Mouse (Mus musculus) kidney, postnatal 25 days (tissue): Measurements from ENCODE around the gene Noa1.
A peak's percentile ranks its signal among the peaks of the same experiment; 100 is the strongest.

Source experiments
- DNase-seq, 2 experiments: peaks; one replicate each; pipeline ENCODE4 v3.0.0; 2021; ENCODE audit warnings: mixed read lengths in 2 of 2

Noa1 gene

DNA sequence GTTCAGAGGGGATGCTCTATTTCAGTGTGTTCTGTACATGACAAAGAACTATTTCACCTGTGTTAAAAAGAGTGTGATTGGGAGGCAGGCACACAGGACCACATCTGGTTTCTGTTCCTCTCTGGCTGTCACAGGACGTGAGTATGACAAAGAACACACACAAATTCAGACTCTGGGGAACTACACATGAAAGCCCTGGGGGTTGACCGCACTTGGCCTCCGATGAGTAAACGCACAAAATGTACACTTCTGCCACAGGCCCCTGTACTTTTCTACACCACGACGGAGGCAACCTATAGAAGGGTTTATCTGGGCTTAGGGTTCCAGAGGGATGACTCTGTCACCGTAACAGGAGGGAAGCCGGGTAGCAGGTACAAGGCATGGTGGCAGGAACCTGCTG is 20.2 kb downstream of the Noa1 start:
- DNase-seq = no peak

DNA sequence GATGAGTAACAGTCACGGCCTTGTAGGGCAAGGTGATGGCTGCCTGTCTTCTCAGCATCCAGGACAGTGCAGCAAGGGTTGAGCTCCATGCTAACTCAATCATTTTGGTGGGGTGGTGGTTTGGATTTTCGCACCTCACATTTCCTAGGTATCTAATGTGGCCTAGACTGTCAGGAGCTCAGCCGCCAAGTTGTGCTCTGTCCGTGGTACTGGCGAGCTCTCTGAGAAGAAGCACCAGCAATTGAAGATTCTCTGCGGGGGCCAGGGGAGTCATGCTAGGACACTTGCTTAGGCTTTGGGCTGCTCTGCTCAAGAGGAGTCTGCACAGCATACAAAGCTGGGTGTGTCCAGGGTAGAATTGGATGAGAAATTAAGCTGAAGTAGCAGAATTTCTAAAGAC is 22.0 kb downstream of the Noa1 start:
- DNase-seq = no peak

DNA sequence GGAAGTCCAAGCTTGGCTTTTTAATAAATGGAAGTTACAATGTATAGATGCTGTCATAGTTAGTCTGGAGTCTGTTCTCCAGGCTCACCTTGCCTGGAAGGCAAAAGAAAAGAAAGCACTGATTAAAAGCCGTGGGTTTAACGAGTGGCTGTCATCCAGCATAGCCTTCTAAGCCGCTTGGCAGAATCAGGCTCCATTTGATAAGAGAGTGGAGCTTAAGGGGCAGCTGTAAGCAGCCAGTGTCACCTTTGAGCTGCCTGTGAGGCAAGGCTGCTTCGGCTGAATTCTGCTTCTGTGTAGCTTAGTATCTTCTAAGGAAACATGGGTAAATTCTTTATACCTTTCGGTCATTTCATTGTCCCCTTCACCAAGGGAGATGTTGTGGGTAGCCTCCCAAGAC is 23.0 kb downstream of the Noa1 start:
- no peak for DNase-seq

DNA sequence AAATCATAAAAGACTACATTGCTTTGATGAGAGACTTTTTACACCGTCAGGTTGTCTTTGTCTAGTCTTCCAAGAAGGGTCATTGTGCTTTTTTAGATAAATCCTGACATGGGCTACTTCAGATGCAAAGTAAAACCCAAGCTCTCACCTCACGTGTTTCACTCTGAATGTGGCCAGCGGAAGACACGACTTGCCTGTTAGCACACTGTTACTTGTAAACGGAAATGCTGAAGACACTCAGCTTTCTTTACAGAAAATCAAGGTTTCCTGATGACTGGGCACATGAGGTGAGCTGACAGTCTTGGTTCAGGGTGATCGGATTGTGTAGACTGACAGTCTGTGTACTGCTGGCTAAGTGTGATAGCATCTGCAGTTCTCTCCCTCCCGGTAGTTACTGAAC is 24.2 kb downstream of the Noa1 start:
- no peak for DNase-seq

DNA sequence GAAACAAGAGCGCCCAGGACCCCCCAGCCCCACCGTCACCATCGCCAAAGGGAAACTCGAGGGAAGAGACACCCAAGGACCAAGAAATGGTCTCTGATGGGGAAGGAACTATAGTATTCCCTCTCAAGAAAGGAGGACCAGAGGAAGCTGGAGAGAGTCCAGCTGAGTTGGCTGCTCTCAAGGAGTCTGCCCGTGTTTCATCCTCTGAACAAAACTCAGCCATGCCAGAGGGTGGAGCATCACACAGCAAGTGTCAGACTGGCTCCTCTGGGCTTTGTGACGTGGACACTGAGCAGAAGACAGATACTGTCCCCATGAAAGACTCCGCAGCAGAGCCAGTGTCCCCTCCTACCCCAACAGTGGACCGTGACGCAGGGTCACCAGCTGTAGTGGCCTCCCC is 27.6 kb downstream of the Noa1 start:
- no peak for DNase-seq

DNA sequence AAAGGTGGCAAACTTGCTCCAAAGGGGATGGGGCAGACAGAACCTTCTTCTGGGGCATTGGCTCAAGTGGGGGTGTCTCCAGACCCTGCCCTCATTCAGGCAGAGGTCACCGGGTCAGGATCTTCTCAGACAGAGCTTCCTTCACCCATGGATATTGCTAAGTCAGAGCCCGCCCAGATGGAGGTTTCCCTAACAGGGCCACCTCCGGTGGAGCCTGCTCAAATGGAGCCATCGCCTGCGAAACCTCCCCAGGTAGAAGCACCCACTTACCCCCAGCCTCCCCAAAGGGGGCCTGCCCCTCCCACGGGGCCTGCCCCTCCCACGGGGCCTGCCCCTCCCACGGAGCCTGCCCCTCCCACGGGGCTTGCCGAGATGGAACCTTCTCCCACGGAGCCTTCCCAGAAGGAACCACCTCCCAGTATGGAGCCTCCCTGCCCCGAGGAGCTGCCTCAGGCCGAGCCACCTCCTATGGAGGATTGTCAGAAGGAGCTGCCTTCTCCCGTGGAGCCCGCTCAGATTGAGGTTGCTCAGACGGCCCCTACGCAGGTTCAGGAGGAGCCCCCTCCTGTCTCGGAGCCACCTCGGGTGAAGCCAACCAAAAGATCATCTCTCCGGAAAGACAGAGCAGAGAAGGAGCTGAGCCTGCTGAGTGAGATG is 28.2 kb downstream of the Noa1 start:
- DNase-seq = peak in 1 of 2 experiments; percentile 30

GRCm38 (mm10) chr5:77277204-77277603 is 32.7 kb downstream of the Noa1 start:
- DNase-seq = no peak

DNA sequence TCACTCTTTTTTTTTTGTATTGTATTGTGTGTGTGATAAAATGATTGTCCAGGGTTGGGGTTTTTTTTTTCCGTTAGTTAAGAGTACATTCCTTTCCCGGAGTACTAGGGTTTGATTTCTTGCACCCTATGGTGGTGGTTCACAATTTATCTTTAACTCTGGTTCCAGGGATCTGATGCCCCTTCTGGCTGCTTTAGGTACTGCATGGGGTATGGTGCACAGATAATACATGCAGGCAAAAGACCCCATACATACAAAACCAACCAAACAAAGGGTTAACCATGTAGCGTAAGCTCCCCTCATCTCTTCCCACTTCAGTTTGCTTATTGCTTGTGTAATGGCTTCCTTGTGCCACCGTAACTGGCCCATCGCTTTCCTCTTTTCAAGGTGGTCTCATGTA is 33.9 kb downstream of the Noa1 start:
- peak; percentile 35 to 67 for DNase-seq

DNA sequence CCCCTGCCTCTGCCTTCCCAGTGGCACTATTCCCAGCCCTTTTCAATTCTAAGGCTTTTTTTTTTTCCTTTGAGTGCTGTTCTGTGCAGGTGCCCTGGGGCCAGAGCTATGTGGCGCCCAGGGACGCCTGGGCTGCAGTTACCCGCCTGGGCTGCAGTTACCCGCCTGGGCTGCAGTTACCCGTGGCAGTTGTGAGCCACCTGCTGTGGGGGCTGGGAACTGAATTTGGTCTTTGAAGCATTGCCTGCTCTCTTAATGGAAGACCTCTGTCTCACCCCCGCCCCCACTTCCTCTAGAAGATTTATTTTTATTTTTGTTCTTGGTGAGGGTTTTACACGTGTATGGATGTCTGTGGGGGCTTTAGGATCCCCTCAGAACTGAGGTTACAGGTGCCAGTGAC is 36.7 kb downstream of the Noa1 start:
- no peak for DNase-seq

GRCm38 (mm10) chr5:77269399-77269798 is 40.5 kb downstream of the Noa1 start:
- peak in 1 of 2 experiments; percentile 28 for DNase-seq

- DNase-seq = no peak
Measured at GRCm38 (mm10) chr5:77267957-77268624, 41.8 kb downstream of the Noa1 start.

DNA sequence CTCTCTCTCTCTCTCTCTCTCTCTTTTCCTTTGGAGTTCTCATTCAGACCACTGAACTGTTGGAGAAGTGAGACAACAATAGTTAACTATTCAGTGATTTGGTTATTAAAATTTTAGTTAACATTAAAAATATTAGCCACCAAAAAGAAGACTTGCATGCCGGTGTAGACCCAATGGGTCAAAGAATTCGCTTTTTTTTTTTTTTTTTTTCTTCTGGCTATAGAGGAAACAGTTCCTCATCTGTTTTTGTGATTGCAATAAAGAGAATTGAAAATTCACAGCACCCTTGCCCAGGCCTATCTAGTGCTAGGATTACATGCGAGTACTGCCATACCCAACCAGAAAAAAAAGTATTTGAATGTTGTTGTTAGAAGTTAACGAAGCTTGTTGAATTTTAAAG is 42.4 kb downstream of the Noa1 start:
- DNase-seq = no peak

DNA sequence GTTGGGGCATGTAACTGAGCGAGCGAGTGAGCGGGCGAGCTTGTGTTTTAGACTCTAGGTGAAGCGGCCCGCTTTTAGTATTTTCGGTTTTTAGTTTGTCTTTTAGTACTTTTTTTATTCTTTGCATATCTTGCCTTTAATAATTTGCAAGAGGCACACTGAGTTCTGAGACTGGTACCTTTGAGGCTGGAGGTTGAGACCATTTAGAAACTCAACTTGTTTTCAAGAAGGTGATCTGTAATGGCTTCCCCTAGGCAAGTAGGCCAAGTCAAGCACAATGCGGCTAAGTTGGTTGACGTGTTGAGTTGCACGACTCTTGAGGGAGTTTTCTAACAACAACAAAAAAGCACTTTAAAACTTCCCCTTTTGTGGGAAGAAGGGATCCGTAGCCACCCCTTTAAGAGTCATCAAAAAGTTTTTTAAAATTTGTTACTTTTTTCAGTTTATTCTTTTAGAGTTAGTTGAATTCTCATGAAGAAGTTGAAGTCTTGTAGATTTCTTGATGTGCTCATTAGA is 42.9 kb downstream of the Noa1 start:
- DNase-seq = no peak

DNA sequence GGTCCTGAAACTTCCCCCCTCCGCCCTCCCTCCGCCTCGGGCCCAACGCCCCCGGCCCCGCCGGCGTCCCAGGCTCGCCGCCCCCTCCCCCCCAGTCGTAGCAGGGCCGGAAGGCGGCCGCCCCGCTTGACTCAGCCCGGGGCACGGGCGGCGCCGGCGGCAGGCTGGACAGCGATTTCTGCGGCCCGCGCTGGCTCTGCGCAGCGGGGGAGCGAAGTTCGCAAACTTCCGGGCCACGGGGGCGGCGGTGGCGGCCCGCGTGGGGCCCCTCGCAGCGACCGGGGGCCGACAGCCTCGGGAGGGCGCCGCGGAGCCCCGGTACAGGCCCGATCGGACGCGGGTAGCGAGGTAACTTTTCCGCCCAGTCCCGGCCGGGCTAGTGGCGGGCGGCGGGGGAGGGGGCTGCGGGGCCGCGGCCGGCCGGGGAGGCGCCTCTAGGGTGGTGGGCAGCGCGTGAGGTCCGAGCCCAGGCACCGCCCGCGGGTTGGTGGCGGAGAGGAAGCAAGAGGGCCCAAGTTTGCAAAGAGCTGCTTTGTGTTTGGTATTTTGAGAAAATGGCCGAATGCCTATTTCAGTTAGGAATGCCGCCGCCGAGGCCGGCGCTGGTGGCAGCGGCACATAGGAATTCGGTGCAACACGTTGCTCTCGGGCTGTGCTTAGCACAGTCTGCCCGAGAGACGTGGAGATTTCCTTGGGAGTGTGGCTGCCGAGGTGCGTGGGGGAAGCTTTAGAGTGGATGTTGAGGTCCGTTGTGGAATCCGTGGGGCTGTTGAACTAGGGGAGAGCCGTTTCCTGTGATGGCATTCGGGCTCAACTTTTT is 43.6 kb downstream of the Noa1 start:
- DNase-seq = peak; percentile 55 to 78

DNA sequence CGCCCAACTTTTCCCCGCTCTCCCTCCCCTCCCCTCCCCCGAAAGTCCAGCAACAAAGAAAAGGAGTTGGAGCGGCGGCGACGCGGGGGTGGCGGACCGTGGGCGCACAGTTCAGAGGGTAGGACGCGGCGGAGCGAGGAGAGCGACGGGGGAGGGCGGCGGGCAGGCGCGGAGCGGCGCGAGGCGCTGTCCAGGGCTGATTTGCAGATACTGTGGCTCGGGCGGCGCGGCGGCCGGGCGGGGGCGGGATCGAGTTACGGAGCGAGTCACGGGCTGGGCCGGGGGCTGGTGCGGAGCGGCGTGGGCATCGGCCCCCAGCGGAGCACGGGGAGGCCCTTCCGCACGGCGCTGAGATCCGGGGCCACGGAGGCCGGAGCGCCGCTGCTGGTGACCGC is 44.2 kb downstream of the Noa1 start:
- peak; percentile 81 to 91 for DNase-seq

DNA sequence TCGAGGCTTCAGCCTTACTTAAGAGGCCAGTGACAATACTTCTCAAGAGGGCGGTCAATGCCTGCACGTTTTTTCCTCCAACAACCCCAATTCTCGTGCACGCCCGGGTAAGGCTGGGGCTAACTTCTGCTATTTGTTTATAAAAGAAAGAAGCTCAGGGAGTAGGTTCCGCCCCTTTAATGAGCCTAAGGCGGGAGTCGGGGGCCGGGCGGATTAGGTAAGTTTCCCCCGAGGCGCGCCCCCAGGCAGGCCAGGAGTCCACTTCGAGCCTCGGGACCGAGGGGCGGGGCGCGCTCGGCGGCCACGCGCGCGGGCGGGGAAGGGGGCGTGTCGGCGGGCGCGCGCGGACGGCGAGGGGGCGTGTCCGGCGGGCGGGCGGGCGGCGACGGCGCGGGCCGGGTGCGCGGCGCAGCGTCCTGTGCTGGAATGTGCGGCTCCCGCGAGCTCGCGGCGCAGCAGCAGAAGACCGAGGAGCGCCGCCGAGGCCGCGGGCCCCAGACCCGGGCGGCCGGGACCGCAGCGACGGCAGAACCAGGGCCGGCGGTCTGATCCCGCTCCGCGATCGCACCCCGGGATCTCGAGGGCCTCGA is 44.7 kb downstream of the Noa1 start, which contains the start of gene Rest:
Rest (plus strand) TSS at position 411 of the 590 bp plus-strand sequence.
- DNase-seq = peak; percentile 85 to 94

DNA sequence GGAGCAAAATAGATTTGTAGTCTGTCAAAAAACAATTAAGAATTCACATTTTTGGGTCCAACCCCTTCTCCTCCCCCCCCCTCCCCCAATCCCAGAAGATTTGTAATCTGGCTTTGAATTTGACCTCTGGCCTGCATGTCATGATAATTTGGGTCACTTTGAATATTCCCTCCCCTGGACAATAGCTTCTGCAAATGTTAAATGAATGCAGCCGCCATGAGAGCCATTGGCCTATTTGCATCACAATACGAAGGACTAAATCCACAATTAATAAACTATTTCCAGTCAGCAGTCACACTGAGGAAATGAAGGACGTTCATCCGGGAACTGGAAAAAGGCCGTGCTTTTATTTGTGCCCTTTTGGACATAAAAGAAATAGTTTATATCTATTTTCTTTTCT is 47.8 kb downstream of the Noa1 start:
- DNase-seq = no peak

DNA sequence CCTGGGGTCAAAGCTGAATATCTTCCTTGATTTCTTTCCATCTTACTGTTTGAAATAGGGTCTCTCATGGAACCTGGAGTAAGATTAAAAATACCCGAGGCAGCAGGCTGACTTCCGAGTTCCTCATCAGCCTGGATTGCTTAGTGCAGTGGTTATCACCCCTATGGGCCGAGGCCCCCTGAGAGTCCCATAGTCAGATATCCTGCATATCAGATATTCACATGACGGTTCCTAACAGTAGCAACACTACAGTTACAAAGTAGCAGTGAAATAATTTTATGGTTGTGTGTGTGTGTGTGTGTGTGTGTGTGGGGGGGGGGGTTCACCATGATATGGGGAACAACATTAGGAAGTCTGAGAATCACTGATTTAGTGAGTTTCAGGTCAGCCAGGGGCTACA is 48.7 kb downstream of the Noa1 start:
- DNase-seq = no peak

- peak; percentile 14 to 35 for DNase-seq
Measured at GRCm38 (mm10) chr5:77260141-77260540, 49.7 kb downstream of the Noa1 start.

- no peak for DNase-seq
Measured at GRCm38 (mm10) chr5:77259315-77259714, 50.6 kb downstream of the Noa1 start.

DNA sequence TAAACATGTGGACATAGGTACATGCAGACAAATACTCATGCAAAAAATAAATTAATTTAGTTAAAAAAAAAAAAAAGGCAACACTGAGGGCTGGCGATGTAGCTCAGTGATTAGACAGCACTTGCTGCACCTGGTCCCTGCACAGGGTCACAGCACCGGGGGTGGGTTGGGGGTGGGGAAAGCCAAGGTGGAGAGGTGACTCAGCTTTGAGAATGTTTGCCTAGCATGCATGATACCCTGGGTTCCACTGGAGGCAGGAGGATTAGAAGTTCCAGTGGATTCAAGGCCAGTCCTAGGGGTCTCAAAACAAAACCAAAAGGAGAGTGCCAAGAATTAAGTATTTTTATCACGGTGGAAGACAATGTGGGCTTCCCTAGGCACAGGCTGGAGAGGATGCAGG is 52.3 kb downstream of the Noa1 start:
- no peak for DNase-seq

- no peak for DNase-seq
Measured at GRCm38 (mm10) chr5:77254402-77254801, 55.5 kb downstream of the Noa1 start.

- DNase-seq = no peak
Measured at GRCm38 (mm10) chr5:77253154-77253553, 56.7 kb downstream of the Noa1 start.
